Comparison of ENCODE assay signal across 15 mouse cellular contexts in the genomic region with DNA sequence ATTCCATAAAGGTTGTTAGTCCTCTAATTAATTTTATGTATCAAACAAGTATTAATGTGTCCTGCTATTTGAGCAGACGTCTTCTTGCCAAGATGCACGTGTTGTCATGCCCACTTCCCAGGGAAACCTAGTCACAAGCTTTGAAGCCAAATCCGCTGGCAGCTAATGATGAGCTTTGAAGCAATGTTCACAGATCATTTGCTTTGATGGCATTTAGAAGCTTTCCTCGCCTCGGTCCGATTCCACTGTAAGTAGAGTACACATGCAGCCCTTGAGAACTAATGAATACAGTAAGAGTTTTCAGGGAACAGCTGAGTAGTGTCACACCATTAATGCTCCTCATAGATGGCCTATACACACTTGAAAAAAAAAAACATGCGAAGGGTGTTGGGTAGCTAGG.
"Had no signal": no experiment of that assay in that cellular context is flagged by ENCODE, and none has a peak within 500 bp of the region (broad histone marks: within the 10 kb centered on the region; RNA-seq: fewer than 3 reads in every experiment).

No protein-coding gene starts in this region.

- H3K4me2 ChIP-seq: limb, embryonic 12.5 days; liver, embryonic 13.5 days; lung, embryonic 15.5 days; midbrain, embryonic 12.5 days had no signal

- H3K36me3 ChIP-seq: limb, embryonic 12.5 days; liver, embryonic 13.5 days; lung, embryonic 15.5 days; midbrain, embryonic 12.5 days had no signal

- H3K4me1 ChIP-seq: limb, embryonic 12.5 days; liver, embryonic 13.5 days; lung, embryonic 15.5 days; megakaryocyte, embryonic 14.5 days; midbrain, embryonic 12.5 days had no signal

- H3K4me3 ChIP-seq: limb, embryonic 12.5 days; liver, embryonic 13.5 days; lung, embryonic 15.5 days; megakaryocyte, embryonic 14.5 days; midbrain, embryonic 12.5 days had no signal

- H3K27me3 ChIP-seq: limb, embryonic 12.5 days; liver, embryonic 13.5 days; lung, embryonic 15.5 days; megakaryocyte, embryonic 14.5 days; midbrain, embryonic 12.5 days had no signal

- H3K9ac ChIP-seq: limb, embryonic 12.5 days; liver, embryonic 13.5 days; liver, postnatal 0 days; lung, embryonic 15.5 days; midbrain, embryonic 12.5 days had no signal

- ATAC-seq: liver, postnatal 0 days; midbrain, embryonic 16.5 days had no signal

- DNase-seq: kidney, adult 11 months; kidney, postnatal 10 days; layer of hippocampus, adult 9-11 months; liver; liver, embryonic 13.5 days; liver, postnatal 0 days; lung, postnatal 14 days; thymus, postnatal 4 days had no signal

- H3K9me3 ChIP-seq: limb, embryonic 12.5 days; liver, embryonic 13.5 days; lung, embryonic 15.5 days; midbrain, embryonic 12.5 days had no signal

- H3K27ac ChIP-seq: limb, embryonic 12.5 days; liver, embryonic 13.5 days; lung, embryonic 15.5 days; macrophage; midbrain, embryonic 12.5 days; stomach, postnatal 0 days had no signal
